Mouse (Mus musculus) neural tube, embryonic 10.5 days (tissue): ENCODE results near the gene Banf1.
"Not testable (repeated sequence)": the region's sequence is repeated elsewhere in the genome, so short reads cannot be mapped to it uniquely, and the experiment has no call there.

ENCODE experiments used
- DNase-seq: peaks from one replicate; pipeline ENCODE4 v3.0.0-alpha.2; 2017; ENCODE audit warnings: low spot score; ENCODE audit errors: extremely low spot score

The Banf1 gene

DNA sequence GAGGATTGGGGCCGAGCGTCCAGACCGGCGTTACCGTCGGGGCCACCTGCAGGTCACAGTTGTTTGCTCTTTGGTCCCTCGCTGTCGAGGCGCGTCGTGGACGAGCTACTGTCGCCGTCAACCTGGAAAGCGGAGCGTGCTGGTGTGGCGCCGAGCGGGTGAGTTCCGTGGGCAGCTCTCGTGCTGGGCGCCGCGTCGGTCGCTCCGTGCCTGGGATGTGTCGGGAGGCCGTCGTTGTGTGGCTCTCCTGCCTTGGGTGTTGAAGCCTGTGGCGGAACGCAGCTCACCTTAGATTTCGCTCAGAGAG, at the start of gene Banf1:
Banf1 (minus strand) TSS at position 116 of the 307 bp plus-strand sequence.
- DNase-seq, result no peak

DNA sequence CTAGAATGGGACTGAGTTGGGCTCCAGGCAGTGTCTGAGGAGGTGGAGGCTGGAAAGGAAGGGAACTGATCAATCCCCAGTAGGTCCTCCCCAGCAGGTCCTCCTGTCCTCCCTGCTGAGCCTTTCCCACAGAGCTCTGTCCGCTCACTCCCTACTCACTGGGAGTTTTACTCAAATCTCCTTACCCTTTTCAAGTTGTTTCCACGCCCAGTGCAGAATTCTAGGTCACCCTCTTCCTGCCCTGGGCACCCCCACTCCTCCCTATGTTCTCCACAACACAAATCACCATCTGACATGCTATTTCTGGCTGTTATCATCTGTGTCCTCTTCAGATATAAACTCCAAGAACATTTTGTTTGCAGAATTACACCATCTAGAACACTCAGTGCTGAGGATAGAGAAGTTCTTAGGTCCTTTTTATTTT, 47.6 kb upstream of the Banf1 start:
- DNase-seq, result no peak

DNA sequence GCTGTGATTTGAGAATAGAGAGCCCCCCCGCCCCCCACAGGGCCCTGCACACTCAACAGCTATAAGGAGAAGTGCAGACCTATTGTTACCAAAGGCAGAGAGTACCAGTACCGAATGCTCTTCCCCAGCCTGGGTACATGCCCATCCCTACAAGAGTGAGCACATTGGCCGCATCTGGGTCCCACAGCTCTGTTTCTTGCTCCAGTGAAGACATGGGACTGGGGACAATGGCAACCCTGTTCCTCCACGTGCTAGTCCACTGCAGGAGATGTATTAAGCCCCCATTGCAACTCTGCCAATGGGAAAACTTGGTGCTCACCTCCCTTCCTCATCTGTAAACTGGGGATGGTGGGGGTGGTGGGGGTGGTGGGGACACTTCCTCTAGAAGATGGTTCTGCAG, 46.9 kb upstream of the Banf1 start:
- DNase-seq, result no peak

DNA sequence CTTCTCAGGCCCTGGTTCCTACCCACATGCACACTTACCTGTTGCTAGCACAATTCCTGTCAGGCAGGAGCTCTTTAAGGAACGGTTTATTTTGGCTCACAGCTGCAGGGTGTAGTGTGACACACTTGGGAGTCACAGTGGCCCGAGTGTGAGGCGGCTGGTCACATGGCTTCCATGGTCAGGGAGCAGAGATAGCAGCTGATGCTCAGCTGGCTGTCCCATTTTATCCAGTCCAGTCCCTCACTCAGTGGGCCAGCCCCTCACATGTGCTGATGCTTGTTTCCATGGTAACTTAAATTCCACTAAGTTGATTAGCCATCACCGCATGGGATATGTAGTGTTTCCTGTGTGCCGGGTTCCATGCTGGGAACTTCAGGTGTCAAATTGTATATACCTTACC, 45.0 kb upstream of the Banf1 start:
- no peak for DNase-seq

DNA sequence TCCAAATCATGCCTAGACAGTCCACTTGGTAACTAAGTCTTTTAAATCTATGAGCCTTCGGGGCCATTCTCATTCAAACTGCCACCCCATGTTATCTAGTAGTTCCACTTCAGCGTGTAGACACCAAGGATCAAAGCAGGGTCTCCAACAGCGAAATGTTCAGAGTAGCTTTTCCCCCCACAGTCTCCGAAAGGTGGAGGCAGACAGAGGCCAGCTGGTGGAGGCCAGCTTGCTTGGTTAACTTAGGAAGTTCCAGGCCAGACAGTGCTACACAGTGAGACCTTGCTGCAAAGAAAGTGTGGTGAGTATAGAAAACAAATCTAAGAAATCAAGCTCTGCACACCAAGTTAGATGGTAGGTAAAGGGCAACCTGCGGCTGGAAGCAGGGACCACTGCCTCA, 43.7 kb upstream of the Banf1 start:
- no peak for DNase-seq

DNA sequence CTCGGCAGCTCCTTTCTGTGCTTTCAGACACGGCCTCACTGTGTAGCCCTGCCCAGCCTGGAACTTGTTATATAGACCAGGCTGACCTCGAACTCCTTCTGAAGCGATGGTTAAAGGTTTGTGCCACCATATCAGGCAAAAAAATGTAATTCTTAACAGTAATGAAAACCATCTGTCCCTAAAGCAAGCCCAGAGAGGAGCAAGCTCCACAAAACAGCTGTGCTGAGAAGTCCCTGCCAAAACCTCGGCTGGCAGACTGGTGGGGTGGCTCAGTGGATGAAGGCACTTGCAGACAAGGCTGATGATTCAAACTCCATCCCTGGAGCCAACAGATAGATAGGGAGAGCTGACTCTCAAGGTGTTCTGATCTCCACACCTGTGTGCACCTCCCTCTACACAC, 42.1 kb upstream of the Banf1 start:
- DNase-seq, result no peak

DNA sequence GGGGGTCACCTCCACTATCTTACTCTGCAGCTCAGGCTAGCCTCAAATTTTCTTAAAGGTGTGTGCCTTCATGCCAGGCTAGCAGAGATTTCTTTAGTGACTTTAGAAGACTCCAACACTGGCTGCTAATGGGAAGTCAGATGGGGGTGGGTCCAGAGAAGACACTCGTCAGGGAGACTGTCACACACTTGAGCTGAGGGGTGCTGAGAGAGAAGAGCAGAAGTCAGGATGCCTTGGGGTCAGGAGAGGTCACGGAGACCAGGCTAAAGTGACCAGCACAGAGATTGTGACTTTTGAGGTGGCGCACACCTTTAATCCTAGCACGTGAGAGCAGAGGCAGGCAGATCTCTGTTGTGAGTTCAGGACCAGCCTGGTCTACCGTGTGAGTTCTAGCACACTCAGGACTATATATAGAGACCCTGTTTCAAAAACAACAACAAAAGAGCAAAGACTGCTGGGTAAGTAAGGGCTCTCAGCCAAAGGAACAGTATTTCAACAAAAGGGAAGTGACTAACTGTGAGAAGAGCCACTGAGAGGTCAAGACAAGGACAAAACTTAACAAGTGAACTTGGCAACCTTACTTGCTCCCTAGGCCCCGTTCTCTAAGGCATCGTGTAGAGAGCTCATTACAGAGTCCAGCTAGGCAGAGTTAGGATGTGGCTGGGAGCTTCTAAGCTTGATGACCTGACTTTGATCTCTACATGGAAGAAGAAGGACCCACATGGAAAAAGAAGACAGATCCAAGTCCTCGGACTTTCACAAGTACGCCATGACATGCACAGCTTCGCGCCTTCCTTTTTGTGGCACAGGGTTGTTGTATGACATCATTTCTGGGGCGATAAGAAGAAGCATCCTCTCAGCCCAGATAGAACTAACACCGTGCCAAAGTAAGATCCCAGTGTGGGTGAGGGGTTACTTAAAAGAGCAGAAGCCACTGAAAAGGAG, 41.4 kb upstream of the Banf1 start:
- DNase-seq, result no peak

DNA sequence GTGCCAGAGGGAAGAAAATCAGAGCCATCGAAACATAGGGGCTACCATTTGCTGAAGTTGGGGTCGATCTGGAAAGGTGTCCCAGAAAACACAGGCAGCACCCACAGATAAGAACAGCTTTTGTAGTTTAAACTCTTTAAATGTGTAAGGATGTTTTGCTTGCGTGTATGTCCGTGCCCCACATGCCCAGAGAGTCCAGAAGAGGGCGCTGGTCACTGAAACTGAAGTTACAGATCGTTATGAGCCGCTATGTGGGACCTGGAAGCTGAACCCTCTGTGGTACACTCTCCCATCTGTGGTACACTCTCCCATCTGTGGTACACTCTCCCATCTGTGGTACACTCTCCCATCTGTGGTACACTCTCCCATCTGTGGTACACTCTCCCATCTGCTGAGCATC, 40.2 kb upstream of the Banf1 start:
- DNase-seq, result peak; percentile 54

DNA sequence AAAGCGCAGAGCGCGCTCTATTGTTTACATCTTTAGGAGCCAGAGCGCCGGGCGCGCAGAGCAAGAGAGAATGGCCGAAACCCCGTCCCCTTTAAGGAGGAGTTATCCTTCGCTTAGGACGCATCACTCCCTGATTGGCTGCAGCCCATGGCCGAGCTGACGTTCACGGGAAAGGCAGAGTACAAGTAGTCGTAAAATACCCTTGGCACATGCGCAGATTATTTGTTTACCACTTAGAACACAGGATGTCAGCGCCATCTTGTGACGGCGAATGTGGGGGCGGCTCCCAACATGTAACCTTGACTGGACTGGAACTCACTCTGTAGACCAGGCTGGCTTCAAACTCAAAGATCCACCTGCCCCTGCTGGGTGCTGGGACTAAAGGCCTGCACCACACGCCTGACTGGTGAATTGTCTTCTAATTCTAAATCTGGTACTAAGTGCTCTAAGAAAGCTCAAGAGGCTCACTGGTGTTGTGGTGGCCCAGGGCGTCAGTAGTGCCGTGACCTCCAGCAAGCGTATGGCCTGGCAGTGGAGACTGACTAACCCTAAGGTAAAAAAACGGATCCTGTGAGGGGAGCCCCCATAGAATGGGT, 39.7 kb upstream of the Banf1 start:
- DNase-seq, result peak; percentile 60

DNA sequence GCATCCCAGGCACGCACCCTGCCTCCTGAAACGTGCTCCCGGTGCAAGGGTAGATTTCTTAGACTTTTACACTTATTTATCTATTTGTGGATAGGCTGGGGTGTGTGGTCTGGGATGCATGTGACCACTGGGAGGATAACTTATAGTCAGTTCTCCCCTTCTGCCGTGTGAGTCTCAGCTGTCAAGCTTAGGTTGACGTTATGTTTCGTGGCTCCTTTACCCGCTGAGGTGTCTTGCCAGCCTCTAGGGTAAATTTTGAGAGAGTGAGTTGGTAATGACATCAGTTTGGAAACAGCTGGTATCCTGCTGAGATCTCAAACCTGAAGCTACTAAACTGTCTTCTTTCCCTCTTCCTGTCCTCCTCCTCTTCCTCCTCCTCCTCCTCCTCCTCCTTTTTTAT, 39.0 kb upstream of the Banf1 start:
- DNase-seq, result no peak

DNA sequence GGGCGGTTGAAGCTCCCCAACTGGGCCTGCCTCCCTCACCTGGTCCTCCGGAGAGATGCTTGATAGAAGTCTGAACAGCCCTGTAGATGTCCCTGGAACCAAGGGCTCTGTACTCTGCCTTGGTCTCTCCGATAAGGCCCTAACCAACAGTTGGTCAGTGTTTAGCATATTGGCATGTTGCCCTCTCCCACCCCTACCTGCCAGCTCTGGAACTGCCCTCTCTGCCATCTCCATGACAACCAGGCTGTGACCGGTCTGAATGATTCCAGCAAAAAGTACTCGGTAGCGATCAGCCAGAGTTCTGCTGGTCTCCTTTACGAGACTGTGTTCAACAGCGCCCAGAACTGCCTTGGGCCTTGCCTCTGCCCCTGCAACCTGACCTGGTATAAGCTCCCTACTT, 35.3 kb upstream of the Banf1 start, which contains the start of gene Tsga10ip:
Tsga10ip (minus strand) TSS at position 234 of the 400 bp plus-strand sequence.
- DNase-seq, result no peak

DNA sequence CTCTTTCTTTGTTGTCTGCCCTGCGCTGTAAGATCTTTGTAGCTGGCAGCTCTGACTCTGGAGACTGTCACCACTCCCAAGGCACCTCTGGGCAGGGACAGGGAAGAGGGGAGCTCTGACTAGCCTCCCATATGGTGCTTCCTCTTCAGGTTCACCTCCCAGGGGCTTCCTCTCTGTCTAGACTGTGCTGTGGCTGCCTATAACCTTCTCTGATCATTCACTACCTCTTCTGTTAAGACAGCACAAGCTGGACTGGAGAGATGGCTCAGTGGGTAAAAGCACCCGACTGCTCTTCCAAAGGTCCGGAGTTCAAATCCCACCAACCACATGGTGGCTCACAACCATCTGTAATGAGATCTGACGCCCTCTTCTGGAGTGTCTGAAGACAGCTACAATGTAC, 34.1 kb upstream of the Banf1 start:
- DNase-seq, result not testable (repeated sequence)

DNA sequence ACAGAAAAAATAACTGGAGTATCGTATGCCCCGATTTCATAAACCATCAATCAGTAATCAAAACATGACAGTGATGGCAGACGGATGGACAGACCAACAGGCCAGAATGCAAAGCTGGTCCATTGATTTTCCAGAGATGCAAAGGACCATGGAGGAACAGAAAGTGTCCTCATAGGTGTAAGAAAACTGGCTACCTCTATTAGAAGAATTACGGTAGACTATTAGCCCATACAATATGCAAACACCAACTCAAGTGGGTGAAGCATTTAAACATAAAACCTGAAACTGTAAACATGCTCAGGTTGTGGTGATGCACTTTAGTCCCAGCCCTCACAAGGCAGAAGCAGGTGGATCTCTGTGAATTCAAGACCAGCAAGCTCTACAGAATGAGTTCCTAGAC, 28.4 kb upstream of the Banf1 start:
- no peak for DNase-seq

DNA sequence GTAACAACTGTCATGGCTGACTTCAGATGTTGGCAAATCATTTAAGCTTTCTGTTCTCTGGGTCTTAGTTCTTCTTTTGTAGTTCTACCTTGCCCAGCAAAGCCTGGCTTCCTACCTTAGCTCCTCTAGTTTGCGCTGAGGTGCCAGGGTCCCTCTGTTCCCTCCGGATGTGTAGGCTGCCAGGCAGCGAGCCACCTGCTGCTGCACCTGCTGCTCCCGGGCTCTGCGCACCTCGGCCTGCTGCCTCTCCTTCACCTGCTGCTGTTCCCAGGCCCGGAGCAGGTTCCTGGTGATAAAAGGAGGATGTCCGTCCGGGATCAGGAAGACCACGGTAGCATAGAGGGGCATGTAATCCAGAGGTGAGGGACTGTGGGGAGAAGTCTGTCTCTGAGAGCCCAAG, 27.2 kb upstream of the Banf1 start:
- no peak for DNase-seq

DNA sequence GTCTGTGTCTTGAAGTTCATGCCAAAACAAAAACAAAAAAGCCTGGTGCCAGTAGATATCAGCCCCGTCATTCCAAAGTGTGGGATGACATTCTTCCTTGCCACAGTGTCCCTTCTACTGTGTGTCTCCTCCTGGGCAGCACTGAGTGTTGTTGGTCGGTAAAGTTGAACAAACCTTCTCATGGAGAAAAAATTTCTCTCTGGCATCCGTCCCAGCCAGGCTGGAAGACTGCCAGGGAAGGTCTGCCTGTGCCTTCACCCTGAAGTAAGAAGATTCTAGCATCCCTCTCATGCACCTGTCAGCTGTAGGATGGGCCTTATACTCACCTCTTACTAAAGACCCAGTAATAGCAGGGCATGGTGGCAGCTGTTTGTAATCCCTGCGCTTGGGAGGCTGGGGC, 25.9 kb upstream of the Banf1 start:
- DNase-seq, result no peak

DNA sequence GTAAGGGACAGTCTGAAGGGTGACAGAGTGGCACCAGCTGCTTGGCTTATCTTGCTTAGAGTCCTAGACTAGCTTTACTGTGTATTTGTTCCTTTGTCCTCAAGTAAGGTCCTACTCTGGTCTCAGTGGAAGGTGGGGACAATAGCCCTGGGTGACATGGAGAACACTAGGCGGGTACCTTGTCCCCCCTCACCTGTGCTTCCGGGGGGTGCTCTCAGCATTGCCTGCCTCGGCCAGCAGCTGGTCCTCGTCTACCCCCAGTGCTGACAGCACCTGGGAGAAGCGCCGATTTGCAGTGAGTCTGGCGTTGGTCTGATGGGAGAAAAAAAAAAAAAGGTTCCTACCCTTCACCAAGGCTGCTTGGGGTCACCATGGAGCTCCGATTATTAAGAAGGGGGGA, 23.4 kb upstream of the Banf1 start:
- DNase-seq, result no peak

DNA sequence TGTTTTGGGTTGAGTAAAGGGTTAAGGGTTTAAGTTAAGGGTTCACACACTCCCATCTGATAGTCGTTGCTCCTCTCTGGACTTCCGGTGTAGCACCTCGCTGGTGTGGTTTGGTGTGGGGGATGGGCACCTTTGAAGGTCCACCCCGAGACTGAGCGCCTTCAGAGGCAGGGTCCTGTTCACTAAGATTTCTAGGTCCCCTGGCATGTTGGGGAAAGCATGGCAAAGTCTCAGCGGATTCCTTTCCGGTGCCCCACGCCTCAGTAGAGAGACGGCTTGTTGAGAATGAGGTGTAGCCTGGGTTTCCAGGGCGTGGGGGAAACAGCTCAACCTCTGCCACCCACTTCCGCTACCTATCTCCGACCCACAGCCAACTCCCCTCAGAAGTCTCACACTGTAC, 22.7 kb upstream of the Banf1 start:
- DNase-seq, result no peak

DNA sequence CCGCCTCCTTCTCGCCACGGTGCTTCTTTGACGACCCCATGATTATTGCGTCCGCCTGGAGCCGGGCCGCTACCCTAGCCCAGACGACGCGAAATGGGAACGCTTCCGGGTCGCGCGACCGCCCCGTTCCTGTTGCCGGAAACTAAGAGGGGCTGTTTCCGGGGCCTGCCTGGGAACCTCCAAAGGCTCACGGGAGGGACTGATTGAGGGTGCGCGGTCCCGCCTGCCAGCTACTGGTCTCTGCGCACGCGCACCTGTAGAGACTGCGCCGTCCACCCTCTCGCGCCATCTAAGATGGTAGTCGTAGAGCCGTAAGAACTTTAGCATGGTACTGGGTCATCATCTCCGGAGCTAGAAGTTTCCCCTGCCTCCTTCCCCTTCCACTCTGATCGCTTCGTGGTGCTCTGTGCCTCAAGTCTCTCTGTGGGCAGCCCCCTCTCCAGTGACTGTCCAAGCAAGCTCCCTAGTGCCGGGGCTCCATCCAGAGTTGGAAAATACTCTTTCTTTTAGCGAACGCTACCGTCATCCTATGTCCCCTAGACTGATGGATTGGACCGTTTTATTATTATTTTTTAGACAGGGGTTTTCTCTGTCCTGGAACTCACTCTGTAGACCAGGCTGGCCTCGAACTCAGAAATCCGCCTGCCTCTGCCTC, 21.7 kb upstream of the Banf1 start, which contains the start of gene Sart1:
Sart1 (minus strand) TSS at position 116 of the 655 bp plus-strand sequence.
- DNase-seq, result peak; percentile 91

DNA sequence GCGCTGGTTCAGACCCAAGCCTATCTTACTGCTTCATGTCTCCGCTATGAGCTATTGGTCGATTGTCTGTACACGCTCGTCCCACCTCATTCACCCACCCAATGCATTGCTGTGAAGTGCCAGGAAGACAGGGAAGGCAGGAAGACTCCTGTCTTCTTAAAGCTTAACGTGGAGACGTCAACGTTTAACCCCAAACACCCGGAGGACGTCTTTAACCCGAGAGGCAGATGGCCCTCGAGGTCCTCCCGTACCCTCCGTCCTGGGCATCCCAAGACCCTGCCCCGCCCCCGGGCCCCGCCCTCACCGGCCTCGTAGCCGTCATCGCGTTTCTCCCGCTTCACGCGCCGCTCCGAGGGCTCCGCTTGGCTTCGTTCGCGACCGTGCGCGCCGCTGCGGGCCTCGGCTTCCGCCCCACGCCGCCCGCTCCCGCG, 21.1 kb upstream of the Banf1 start:
- no peak for DNase-seq

DNA sequence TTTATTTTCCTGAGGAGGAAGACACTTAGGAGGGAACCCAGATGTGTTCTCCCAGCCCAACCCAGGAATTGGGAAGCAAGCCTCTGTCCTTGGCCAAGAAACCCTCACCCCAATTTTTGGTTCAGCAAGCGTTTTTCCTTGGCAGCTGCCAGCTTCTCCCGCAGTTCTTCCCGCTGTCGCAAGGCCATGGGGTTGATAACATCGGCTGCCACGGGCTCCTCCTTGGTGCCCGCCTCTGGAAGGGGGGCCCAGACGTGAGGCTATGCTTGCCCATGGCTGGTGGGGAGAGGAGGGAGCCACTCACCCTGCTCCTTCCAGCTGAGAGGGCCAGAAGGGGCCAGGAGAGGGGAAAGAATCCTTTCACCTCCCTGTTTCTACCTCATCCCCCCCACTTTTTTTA, 17.7 kb upstream of the Banf1 start:
- no peak for DNase-seq

DNA sequence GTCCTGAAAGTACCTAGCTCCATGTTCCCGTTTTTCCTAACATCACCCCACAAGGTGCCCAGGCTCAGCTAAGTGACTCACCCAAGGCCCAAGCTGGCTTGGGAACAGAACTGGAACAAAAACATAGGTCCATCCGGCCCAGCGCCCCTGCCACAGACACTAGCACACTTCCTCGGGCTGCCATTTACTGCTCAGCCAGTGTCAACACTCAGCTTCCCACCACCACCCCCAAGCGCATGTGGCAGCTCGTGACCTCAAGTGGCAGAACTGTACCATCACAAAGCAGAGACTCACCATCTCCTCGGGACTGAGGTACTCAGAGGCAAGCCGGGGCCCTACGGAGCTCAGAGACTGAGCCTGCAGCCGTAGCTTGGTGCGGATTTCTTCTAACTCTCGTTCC, 16.4 kb upstream of the Banf1 start:
- DNase-seq, result no peak

DNA sequence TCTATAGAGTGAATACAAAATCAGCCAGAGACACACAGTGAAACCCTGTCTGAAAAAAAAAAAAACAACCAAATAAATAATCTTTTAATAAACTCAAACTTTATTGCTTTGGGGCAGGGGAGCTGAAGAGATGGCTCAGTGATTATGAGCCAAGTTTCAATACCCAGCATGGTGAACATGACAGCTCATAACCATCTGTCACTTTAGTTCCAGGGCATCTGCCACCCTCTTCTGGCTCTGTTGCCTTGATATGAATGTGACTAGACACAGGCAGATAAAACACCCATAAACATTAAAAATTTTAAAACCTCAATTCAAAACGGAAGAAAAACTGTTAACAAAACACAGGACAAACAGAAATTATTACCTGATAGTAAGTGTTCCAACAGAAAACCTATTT, 10.5 kb upstream of the Banf1 start:
- DNase-seq, result no peak
